Mouse (Mus musculus) heart, embryonic 10.5 days (tissue): Measurements from ENCODE around the gene Tex50. TPM values are rescaled to one million over a fixed set of nuclear protein-coding genes. Genes with fewer than 3 reads are reported as not detected.

Experiments
- polyA plus RNA-seq: library from polyadenylated mRNA; unstranded; fragments of >200 nt; fragmentation: Nextera tagmentation; extraction: Ambion mirVana; gene quantifications from 2 replicates; pipeline ENCODE4 v1.2.1, GENCODE M21; 2016

The Tex50 gene
- polyA plus RNA-seq, 1 experiment from 2014 or later = 0.15 TPM

Other genes with a start within 250 kb of the Tex50 start
- 1.7 and 32.9 TPM in 2 replicates for gene Serpinc1, start 180.7 kb downstream of the Tex50 start, polyA plus RNA-seq
- 6.9 and 8.7 TPM in 2 replicates for gene Zbtb37, start 124.5 kb downstream of the Tex50 start, polyA plus RNA-seq
- gene Dars2, start 88.7 kb downstream of the Tex50 start, polyA plus RNA-seq = 47.8 and 57.3 TPM in 2 replicates
- 21.6 and 25.5 TPM in 2 replicates for gene Cenpl, start 88.6 kb downstream of the Tex50 start, polyA plus RNA-seq
- 13.6 and 15.3 TPM in 2 replicates for gene Klhl20, start 27.8 kb downstream of the Tex50 start, polyA plus RNA-seq
- 2.0 and 2.8 TPM in 2 replicates for gene Ankrd45, start 16.6 kb downstream of the Tex50 start, polyA plus RNA-seq
- 537 and 587 TPM in 2 replicates for gene Prdx6, start 91.9 kb upstream of the Tex50 start, polyA plus RNA-seq
- not detected in 2 replicates for gene Tnfsf4, start 236.1 kb upstream of the Tex50 start, polyA plus RNA-seq